Mouse (Mus musculus) frontal cortex, postnatal 14 days (tissue): Measurements from ENCODE around the gene Ap3b1.

Experiments used
- DNase-seq, 2 experiments: peaks; one replicate each; pipeline ENCODE4 v3.0.0; 2022; ENCODE audit warnings: low spot score in 2 of 2

The Ap3b1 gene

GRCm38 (mm10) chr13:94539851-94540646 lies 181.3 kb downstream of the Ap3b1 start:
- no peak for DNase-seq

GRCm38 (mm10) chr13:94542061-94542460 lies 183.3 kb downstream of the Ap3b1 start:
- DNase-seq = no peak

GRCm38 (mm10) chr13:94544211-94544610 lies 185.5 kb downstream of the Ap3b1 start:
- no peak for DNase-seq

GRCm38 (mm10) chr13:94545739-94546138 lies 187.0 kb downstream of the Ap3b1 start:
- DNase-seq = no peak

- DNase-seq = no peak
Measured at GRCm38 (mm10) chr13:94546246-94546645, 187.5 kb downstream of the Ap3b1 start.

- no peak for DNase-seq
Measured at GRCm38 (mm10) chr13:94549580-94549979, 190.8 kb downstream of the Ap3b1 start.

- DNase-seq = no peak
Measured at GRCm38 (mm10) chr13:94550037-94550436, 191.3 kb downstream of the Ap3b1 start.

- DNase-seq = peak; percentile 53 to 79
Measured at GRCm38 (mm10) chr13:94560011-94560410, 201.3 kb downstream of the Ap3b1 start.

GRCm38 (mm10) chr13:94560878-94561277 lies 202.1 kb downstream of the Ap3b1 start:
- no peak for DNase-seq

GRCm38 (mm10) chr13:94562652-94563339 lies 204.0 kb downstream of the Ap3b1 start:
- no peak for DNase-seq

- no peak for DNase-seq
Measured at GRCm38 (mm10) chr13:94563836-94564235, 205.1 kb downstream of the Ap3b1 start.

- DNase-seq = no peak
Measured at GRCm38 (mm10) chr13:94564351-94564994, 205.7 kb downstream of the Ap3b1 start.

GRCm38 (mm10) chr13:94565176-94565575 lies 206.4 kb downstream of the Ap3b1 start:
- no peak for DNase-seq

GRCm38 (mm10) chr13:94565616-94566015 lies 206.9 kb downstream of the Ap3b1 start:
- no peak for DNase-seq

- DNase-seq = no peak
Measured at GRCm38 (mm10) chr13:94567739-94568138, 209.0 kb downstream of the Ap3b1 start.

GRCm38 (mm10) chr13:94571001-94571400 lies 212.2 kb downstream of the Ap3b1 start:
- DNase-seq = no peak

GRCm38 (mm10) chr13:94573356-94573755 lies 214.6 kb downstream of the Ap3b1 start:
- DNase-seq = peak in 1 of 2 experiments; percentile 29

- DNase-seq = no peak
Measured at GRCm38 (mm10) chr13:94573833-94574232, 215.1 kb downstream of the Ap3b1 start.

- no peak for DNase-seq
Measured at GRCm38 (mm10) chr13:94575607-94576398, 217.0 kb downstream of the Ap3b1 start.

- no peak for DNase-seq
Measured at GRCm38 (mm10) chr13:94576399-94577176, 217.8 kb downstream of the Ap3b1 start.

- DNase-seq = no peak
Measured at GRCm38 (mm10) chr13:94577177-94577540, 218.4 kb downstream of the Ap3b1 start.
